In genomic region chr15:6500787-6501186, GRCm38 (mm10) we compare ENCODE assay signal across 9 mouse cellular contexts. TPM values are rescaled to one million over a fixed set of nuclear protein-coding genes. Genes with fewer than 3 reads are reported as not detected.
DNase-seq lines count a peak whose midpoint lies in the region; ATAC-seq and TF ChIP-seq lines count a peak whose summit lies in the region.
"Had no signal": no experiment of that assay in that cellular context is flagged by ENCODE, and none has a peak within 500 bp of the region (broad histone marks: within the 10 kb centered on the region; RNA-seq: fewer than 3 reads in every experiment).

No protein-coding gene starts in this region.

- WGBS in heart, embryonic 12.5 days = 59% methylated on average over 1 of the region's 1 CpGs

- no peak overlapping the region for H3K4me2 ChIP-seq in heart, embryonic 12.5 days
- H3K4me2 ChIP-seq: neural tube, embryonic 12.5 days had no signal

- no peaks in the 10 kb centered on the region for H3K79me2 ChIP-seq in MEL (ENCODE audit: control insufficient read depth, insufficient read depth, low read length, poor library complexity)

- no peak for TF ChIP-seq POLR2A in MEL (IDR thresholded peaks at IDR 0.05; ENCODE audit: control insufficient read depth in 1 of 2, insufficient read depth in 1 of 2, low read depth in 1 of 2, low read length in 2 of 2, poor library complexity in 1 of 2)

- 0 out of 4 replicates have a peak, but pooled peaks of 1 of the 2 experiments have one; percentile 7 for TF ChIP-seq EP300 in MEL (IDR thresholded peaks at IDR 0.05; ENCODE audit: low read depth in 1 of 2, low read length in 2 of 2)

- no peaks in the 10 kb centered on the region for H3K9me3 ChIP-seq in heart, embryonic 12.5 days (replicated peaks)
- no peaks in the 10 kb centered on the region for H3K9me3 ChIP-seq in MEL (replicated peaks; ENCODE audit: insufficient read depth, low read length)
- H3K9me3 ChIP-seq: neural tube, embryonic 12.5 days had no signal

- no peak for ATAC-seq in heart, embryonic 12.5 days (ENCODE audit: insufficient number of reproducible peaks, low FRiP score)
- peak; percentile 35 for ATAC-seq in inflammation-experienced regulatory T-cells, adult 6 months

- peak; percentile 18 for DNase-seq in heart, adult 8-10 months (ENCODE audit: low spot score)
- DNase-seq in MEL (ENCODE audit: low read depth, low spot score) = peak; percentile 27
- DNase-seq in lung, postnatal 36 days = peak; percentile 37
- DNase-seq in cerebellum, postnatal 10 days = no peak
- DNase-seq in spleen, adult 18-20 months = no peak
- no peak for DNase-seq in retina, embryonic 14.5 days (ENCODE audit: low spot score)

- no peak overlapping the region for H3K27ac ChIP-seq in heart, embryonic 12.5 days (ENCODE audit: poor library complexity, severe bottlenecking)
- no peak overlapping the region for H3K27ac ChIP-seq in MEL (ENCODE audit: control insufficient read depth, low read depth, low read length)
- H3K27ac ChIP-seq: neural tube, embryonic 12.5 days had no signal

- H3K4me3 ChIP-seq in heart, embryonic 12.5 days = no peak overlapping the region
- no peak overlapping the region for H3K4me3 ChIP-seq in MEL (ENCODE audit: control insufficient read depth in 1 of 2, insufficient read depth in 1 of 2, low read depth in 2 of 2, low read length in 2 of 2)
- H3K4me3 ChIP-seq: neural tube, embryonic 12.5 days had no signal

- TF ChIP-seq CTCF in MEL (IDR thresholded peaks at IDR 0.05 in 2 of 3, conservative IDR thresholded peaks at IDR 0.05 in 1 of 3; ENCODE audit: control insufficient read depth in 1 of 3, insufficient read depth in 1 of 3, low read depth in 2 of 3, low read length in 3 of 3, poor library complexity in 1 of 3, severe bottlenecking in 1 of 3) = peak in 1 of 3 experiments; percentile 60; a peak in 2 of 6 replicates

- no peaks in the 10 kb centered on the region for H3K36me3 ChIP-seq in heart, embryonic 12.5 days
- H3K36me3 ChIP-seq in MEL (ENCODE audit: control insufficient read depth in 1 of 2, insufficient read depth in 2 of 2, low read length in 2 of 2) = no peaks in the 10 kb centered on the region
- H3K36me3 ChIP-seq: neural tube, embryonic 12.5 days had no signal

- H3K27me3 ChIP-seq in heart, embryonic 12.5 days (replicated peaks) = no peaks in the 10 kb centered on the region
- no peaks in the 10 kb centered on the region for H3K27me3 ChIP-seq in MEL (ENCODE audit: control insufficient read depth in 1 of 2, insufficient read depth in 2 of 2, low read length in 2 of 2)
- H3K27me3 ChIP-seq: neural tube, embryonic 12.5 days had no signal

- no peaks in the 10 kb centered on the region for H3K4me1 ChIP-seq in heart, embryonic 12.5 days (replicated peaks)
- peaks cover 0 to 4% of the 10 kb centered on the region in 2 experiments; a peak in 1 of 4 replicates for H3K4me1 ChIP-seq in MEL (ENCODE audit: control insufficient read depth in 1 of 2, insufficient read depth in 2 of 2, low read length in 2 of 2)
- H3K4me1 ChIP-seq: neural tube, embryonic 12.5 days had no signal

- TF ChIP-seq RAD21 in MEL (IDR thresholded peaks at IDR 0.05; ENCODE audit: low read depth, low read length) = peak; percentile 66

- H3K9ac ChIP-seq in heart, embryonic 12.5 days = no peak overlapping the region
- H3K9ac ChIP-seq in MEL (ENCODE audit: control insufficient read depth, low read depth, low read length, poor library complexity, severe bottlenecking) = no peak overlapping the region
- H3K9ac ChIP-seq: neural tube, embryonic 12.5 days had no signal

TF ChIP-seq in MEL, 35 proteins besides CTCF, POLR2A, EP300 and RAD21:
- TF ChIP-seq SMC3 (IDR thresholded peaks at IDR 0.05; ENCODE audit: low read depth, low read length) = peak; percentile 75
- TF ChIP-seq GATA1 (IDR thresholded peaks at IDR 0.05; ENCODE audit: low read depth, low read length) = peak; percentile 43; the same call in 1 of the 2 replicates
- TF ChIP-seq ZC3H11A (IDR thresholded peaks at IDR 0.05; ENCODE audit: low read depth, low read length) = peak; percentile 83
- no peak for TF ChIP-seq ZNF384 (IDR thresholded peaks at IDR 0.05; ENCODE audit: low read depth, low read length)

RNA-seq across cellular contexts. Expression of gene Fyb, which starts 21.9 kb away (rescaled TPM):
- 10 to 100 TPM; 45.5 to 56.4 (median 52.8) TPM for total RNA-seq in heart, adult 8-10 months (2022)
- 4.3 and 7.0 TPM in 2 replicates for polyA plus RNA-seq in heart, embryonic 12.5 days (2016; fragmentation: Nextera tagmentation; extraction: Ambion mirVana)
- 196 and 208 TPM in 2 replicates for total RNA-seq in MEL (2012; rRNA removed)
- 100 to 1,000 TPM in 1 of 2 experiments, not detected in 1; 175 TPM for polyA plus RNA-seq in MEL (2012; ENCODE audit: insufficient read depth in 1 of 2, insufficient read length in 2 of 2, low read depth in 1 of 2, low replicate concordance in 2 of 2, missing spikeins in 1 of 2)
- 100 to 1,000 TPM; 539 to 808 (median 732) TPM for polyA plus RNA-seq in inflammation-experienced regulatory T-cells, adult 6 months (2017; shearing (Covaris generic))

RNA-seq across cellular contexts. Expression of gene C9, which starts 55.7 kb away (rescaled TPM):
- not detected for total RNA-seq in heart, adult 8-10 months (2022)
- polyA plus RNA-seq in heart, embryonic 12.5 days (2016; fragmentation: Nextera tagmentation; extraction: Ambion mirVana) = not detected in 2 replicates
- total RNA-seq in MEL (2012; rRNA removed) = not detected in 2 replicates
- polyA plus RNA-seq in MEL (2012; ENCODE audit: insufficient read depth in 1 of 2, insufficient read length in 2 of 2, low read depth in 1 of 2, low replicate concordance in 2 of 2, missing spikeins in 1 of 2) = not detected
- not detected for polyA plus RNA-seq in inflammation-experienced regulatory T-cells, adult 6 months (2017; shearing (Covaris generic))
- polyA plus RNA-seq: neural tube, embryonic 12.5 days had no signal

Comparison
In these comparisons a context has a peak if more than half of its experiments do, and no peak if none do; other contexts are left out.
1. DNase-seq: peak in heart, adult 8-10 months (single experiment), MEL (single experiment) and lung, postnatal 36 days (single experiment); none in cerebellum, postnatal 10 days (0 of 2), spleen, adult 18-20 months (0 of 2) and retina, embryonic 14.5 days (single experiment).